Mouse (Mus musculus) fibroblast of lung, adult 2 months (primary cell): ENCODE results near the gene Olfr1254.

Source experiments
- DNase-seq: peaks from one replicate; pipeline ENCODE4 v3.0.0-alpha.2; 2011; ENCODE audit warnings: low read depth

Olfr1254 gene

GRCm38 (mm10) chr2:89793519-89793918 is at the start of gene Olfr1254:
Olfr1254 (minus strand) TSS chr2:89793619.
- no peak for DNase-seq

- no peak for DNase-seq
These were observed 48.0 kb upstream of the Olfr1254 start, which contains the start of gene Olfr1256 for GRCm38 (mm10) chr2:89841455-89841854. Olfr1256 (minus strand) TSS chr2:89841555.

- no peak for DNase-seq
These were observed 26.8 kb upstream of the Olfr1254 start for GRCm38 (mm10) chr2:89820216-89820615.

- DNase-seq: no peak
These were observed 18.3 kb upstream of the Olfr1254 start, which contains the start of gene Olfr1255 for GRCm38 (mm10) chr2:89811751-89812150. Olfr1255 (plus strand) TSS chr2:89812051.

- no peak for DNase-seq
These were observed 17.3 kb upstream of the Olfr1254 start for GRCm38 (mm10) chr2:89810751-89811150.

- DNase-seq: no peak
These were observed 6.2 kb upstream of the Olfr1254 start for GRCm38 (mm10) chr2:89799583-89799982.

DNA sequence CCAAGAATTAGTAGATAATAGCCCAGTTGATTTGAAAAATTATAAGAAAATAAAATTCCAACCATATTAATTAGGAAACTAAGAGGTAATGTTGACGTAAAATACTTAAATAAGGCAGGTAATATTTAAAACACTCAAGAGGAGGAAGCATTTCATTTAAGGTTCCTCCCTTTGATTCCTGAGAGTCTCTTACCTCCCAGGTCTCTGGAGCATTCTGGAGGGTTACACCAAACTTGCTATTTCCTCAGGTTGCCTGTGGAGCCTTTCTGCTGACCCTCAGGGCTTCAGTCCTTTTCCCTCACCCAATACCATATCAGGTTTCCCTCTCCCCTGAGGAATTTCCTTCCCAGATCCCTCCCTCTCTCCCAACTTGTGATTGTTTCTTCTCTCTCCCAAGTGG is 36.4 kb downstream of the Olfr1254 start, which contains the start of gene Olfr1253:
Olfr1253 (minus strand) TSS at position 101 of the 400 bp plus-strand sequence.
- DNase-seq: no peak
